Mouse (Mus musculus) monocyte, adult 59 days (primary cell): ENCODE results near the gene Pik3r4. TPM values are rescaled to one million over a fixed set of nuclear protein-coding genes. Genes with fewer than 3 reads are reported as not detected.

Source experiments
- total RNA-seq, 2 experiments: library from RNA; stranded (reverse); gene quantifications; one replicate each; pipeline ENCODE4 v1.2.4; 2023

Gene Pik3r4
- total RNA-seq: 10 to 100 TPM; 36.3 to 39.6 TPM

DNA sequence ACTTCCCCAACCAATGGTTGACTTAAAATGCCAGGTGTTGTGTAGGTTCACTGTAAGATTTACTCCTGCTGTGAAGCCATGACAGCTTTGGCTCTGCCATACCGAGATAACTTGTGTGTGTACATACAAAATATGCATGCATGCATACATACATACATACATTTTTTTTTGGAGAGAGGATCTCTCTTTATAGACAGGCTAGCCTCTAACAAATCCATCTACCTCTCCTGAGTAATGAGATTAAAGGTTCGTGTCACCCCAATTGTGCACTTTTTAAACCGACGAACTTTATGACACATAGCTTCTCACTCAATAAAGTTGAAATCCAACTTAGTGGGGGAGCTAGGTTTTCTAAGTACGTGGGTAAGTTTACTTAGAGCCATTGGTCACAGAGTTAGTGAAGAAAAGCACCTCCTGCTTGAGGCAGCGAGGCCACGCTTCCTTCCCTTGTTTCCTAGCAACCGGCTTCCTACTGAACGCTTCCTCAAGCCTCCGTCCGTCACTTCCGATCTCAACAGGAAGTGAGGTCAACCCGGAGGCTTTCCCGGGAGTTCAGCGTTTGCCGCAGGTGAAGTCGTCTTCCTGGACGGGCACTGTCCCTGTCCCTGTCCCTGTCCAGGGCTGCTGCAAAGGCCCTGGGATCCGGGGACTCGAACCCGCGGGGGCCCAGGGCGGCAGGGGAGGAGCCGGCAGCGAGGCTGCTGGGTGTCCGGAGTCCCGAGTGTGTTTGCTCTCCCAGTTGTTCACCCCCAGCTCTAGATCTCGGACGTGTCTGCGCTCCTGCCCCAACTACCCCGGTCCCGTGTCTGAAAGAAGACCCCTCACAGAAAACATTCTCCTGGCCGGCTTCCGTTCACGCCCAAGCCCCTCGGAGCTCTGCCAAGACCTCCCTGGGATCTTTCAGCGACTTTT lies at the start of gene Pik3r4:
Gene Pik3r4, plus strand, starts transcription at position 519 of the 912 bp plus-strand sequence.

Other genes with a start within 250 kb of the Pik3r4 start
- 10 to 100 TPM; 27.9 to 28.6 TPM for gene Aste1, start 247.6 kb upstream of the Pik3r4 start, total RNA-seq
- not detected for gene Nek11, start 247.5 kb upstream of the Pik3r4 start, total RNA-seq
- gene Atp2c1, start 115.7 kb upstream of the Pik3r4 start, total RNA-seq: 100 to 1,000 TPM; 118 to 138 TPM
- gene Col6a6, start 185.2 kb downstream of the Pik3r4 start, total RNA-seq: under 1 TPM; 0.24 to 0.27 TPM